Mouse (Mus musculus): ENCODE measurements around the gene Siae. TPM values are rescaled to one million over a fixed set of nuclear protein-coding genes. Genes with fewer than 3 reads are reported as not detected.

Siae gene
- 9.0 and 10.0 TPM in 2 replicates for polyA plus RNA-seq (2012; rRNA removed)

GRCm38 (mm10) chr9:37554838-37555748 lies at the start of gene Siae:
TSS of gene Siae (plus strand) at chr9:37555698.
- Histone ChIP-seq H3K27ac (ENCODE audit: control insufficient read depth, insufficient read depth, low read length) (no peak within 1 kb of the TSS), H3K36me3 (ENCODE audit: control insufficient read depth, insufficient read depth, low read length) (no peaks in the 10 kb centered on the region), H3K4me1 (replicated peaks; ENCODE audit: control insufficient read depth, insufficient read depth, low read length) (peaks cover 31% of the 10 kb centered on the region), H3K4me3 (ENCODE audit: control insufficient read depth, insufficient read depth, low read length) (no peak within 1 kb of the TSS), H3K27me3 (ENCODE audit: control insufficient read depth, insufficient read depth, low read length) (no peaks in the 10 kb centered on the region)
- TF ChIP-seq POLR2A (IDR thresholded peaks at IDR 0.05; ENCODE audit: control insufficient read depth, extremely low read depth, insufficient read depth, low read length, poor library complexity) (no peak), CTCF (IDR thresholded peaks at IDR 0.05; ENCODE audit: borderline replicate concordance, control insufficient read depth, extremely low read depth, insufficient read depth, low read length, poor library complexity) (no peak)
- WGBS = 24% methylated on average over 7 of the region's 7 CpGs
- DNase-seq = no peak

GRCm38 (mm10) chr9:37506023-37506422 lies 49.5 kb upstream of the Siae start:
- TF ChIP-seq CTCF (IDR thresholded peaks at IDR 0.05; ENCODE audit: borderline replicate concordance, control insufficient read depth, extremely low read depth, insufficient read depth, low read length, poor library complexity) = no peak
- TF ChIP-seq POLR2A (IDR thresholded peaks at IDR 0.05; ENCODE audit: control insufficient read depth, extremely low read depth, insufficient read depth, low read length, poor library complexity) = no peak
- no peaks in the 10 kb centered on the region for H3K36me3 ChIP-seq (ENCODE audit: control insufficient read depth, insufficient read depth, low read length)
- DNase-seq = no peak
- no peaks in the 10 kb centered on the region for H3K4me1 ChIP-seq (replicated peaks; ENCODE audit: control insufficient read depth, insufficient read depth, low read length)
- 95% methylated on average over 1 of the region's 1 CpGs for WGBS
- no peak overlapping the region for H3K27ac ChIP-seq (ENCODE audit: control insufficient read depth, insufficient read depth, low read length)
- no peak overlapping the region for H3K4me3 ChIP-seq (ENCODE audit: control insufficient read depth, insufficient read depth, low read length)
- H3K27me3 ChIP-seq (ENCODE audit: control insufficient read depth, insufficient read depth, low read length) = no peaks in the 10 kb centered on the region

GRCm38 (mm10) chr9:37512097-37512496 lies 43.4 kb upstream of the Siae start:
- DNase-seq = no peak

GRCm38 (mm10) chr9:37514456-37514855 lies 41.0 kb upstream of the Siae start:
- TF ChIP-seq CTCF (IDR thresholded peaks at IDR 0.05; ENCODE audit: borderline replicate concordance, control insufficient read depth, extremely low read depth, insufficient read depth, low read length, poor library complexity) = no peak
- no peak for TF ChIP-seq POLR2A (IDR thresholded peaks at IDR 0.05; ENCODE audit: control insufficient read depth, extremely low read depth, insufficient read depth, low read length, poor library complexity)
- no peak overlapping the region for H3K27ac ChIP-seq (ENCODE audit: control insufficient read depth, insufficient read depth, low read length)
- H3K4me1 ChIP-seq (replicated peaks; ENCODE audit: control insufficient read depth, insufficient read depth, low read length) = no peaks in the 10 kb centered on the region
- WGBS = 91% methylated on average over 3 of the region's 3 CpGs
- H3K4me3 ChIP-seq (ENCODE audit: control insufficient read depth, insufficient read depth, low read length) = no peak overlapping the region
- H3K27me3 ChIP-seq (ENCODE audit: control insufficient read depth, insufficient read depth, low read length) = no peaks in the 10 kb centered on the region
- DNase-seq = no peak
- H3K36me3 ChIP-seq (ENCODE audit: control insufficient read depth, insufficient read depth, low read length) = peaks cover 5% of the 10 kb centered on the region; the same call in 1 of the 2 replicates

More at GRCm38 (mm10) chr9:37512097-37512496, 43.4 kb upstream of the Siae start:
- no peak for TF ChIP-seq POLR2A (IDR thresholded peaks at IDR 0.05; ENCODE audit: control insufficient read depth, extremely low read depth, insufficient read depth, low read length, poor library complexity)
- TF ChIP-seq CTCF (IDR thresholded peaks at IDR 0.05; ENCODE audit: borderline replicate concordance, control insufficient read depth, extremely low read depth, insufficient read depth, low read length, poor library complexity) = no peak
- Histone ChIP-seq H3K4me1 (replicated peaks; ENCODE audit: control insufficient read depth, insufficient read depth, low read length) (no peaks in the 10 kb centered on the region), H3K4me3 (ENCODE audit: control insufficient read depth, insufficient read depth, low read length) (no peak overlapping the region), H3K27me3 (ENCODE audit: control insufficient read depth, insufficient read depth, low read length) (no peaks in the 10 kb centered on the region), H3K36me3 (ENCODE audit: control insufficient read depth, insufficient read depth, low read length) (no peaks in the 10 kb centered on the region), H3K27ac (ENCODE audit: control insufficient read depth, insufficient read depth, low read length) (no peak overlapping the region)
- 90% methylated on average over 2 of the region's 2 CpGs for WGBS

GRCm38 (mm10) chr9:37517467-37517866 lies 38.0 kb upstream of the Siae start:
- no peaks in the 10 kb centered on the region for H3K4me1 ChIP-seq (replicated peaks; ENCODE audit: control insufficient read depth, insufficient read depth, low read length)
- H3K27ac ChIP-seq (ENCODE audit: control insufficient read depth, insufficient read depth, low read length) = no peak overlapping the region
- no peak for DNase-seq
- H3K36me3 ChIP-seq (ENCODE audit: control insufficient read depth, insufficient read depth, low read length) = peaks cover 16% of the 10 kb centered on the region; the same call in 1 of the 2 replicates
- WGBS = 49% methylated on average over 1 of the region's 1 CpGs
- TF ChIP-seq CTCF (IDR thresholded peaks at IDR 0.05; ENCODE audit: borderline replicate concordance, control insufficient read depth, extremely low read depth, insufficient read depth, low read length, poor library complexity) (no peak), POLR2A (IDR thresholded peaks at IDR 0.05; ENCODE audit: control insufficient read depth, extremely low read depth, insufficient read depth, low read length, poor library complexity) (no peak)
- no peaks in the 10 kb centered on the region for H3K27me3 ChIP-seq (ENCODE audit: control insufficient read depth, insufficient read depth, low read length)
- no peak overlapping the region for H3K4me3 ChIP-seq (ENCODE audit: control insufficient read depth, insufficient read depth, low read length)

GRCm38 (mm10) chr9:37518991-37519390 lies 36.5 kb upstream of the Siae start:
- Histone ChIP-seq H3K27me3 (ENCODE audit: control insufficient read depth, insufficient read depth, low read length) (no peaks in the 10 kb centered on the region), H3K4me1 (replicated peaks; ENCODE audit: control insufficient read depth, insufficient read depth, low read length) (no peaks in the 10 kb centered on the region), H3K36me3 (ENCODE audit: control insufficient read depth, insufficient read depth, low read length) (peaks cover 22% of the 10 kb centered on the region; the same call in 1 of the 2 replicates), H3K4me3 (ENCODE audit: control insufficient read depth, insufficient read depth, low read length) (no peak overlapping the region), H3K27ac (ENCODE audit: control insufficient read depth, insufficient read depth, low read length) (no peak overlapping the region)
- TF ChIP-seq CTCF (IDR thresholded peaks at IDR 0.05; ENCODE audit: borderline replicate concordance, control insufficient read depth, extremely low read depth, insufficient read depth, low read length, poor library complexity) (no peak), POLR2A (IDR thresholded peaks at IDR 0.05; ENCODE audit: control insufficient read depth, extremely low read depth, insufficient read depth, low read length, poor library complexity) (no peak)
- DNase-seq = no peak
- 90% methylated on average over 8 of the region's 8 CpGs for WGBS

All from thymus, adult 2 months (tissue).